Mouse (Mus musculus) brain, embryonic 14.5 days (tissue): ENCODE results near the gene Mvb12a.

Experiments
- CTCF ChIP-seq: fragments of 200-500 bp; IDR thresholded peaks from 2 replicates; pipeline ENCODE4 v1.5.1; 2012; ENCODE audit warnings: inconsistent platforms, mild to moderate bottlenecking, moderate library complexity, borderline replicate concordance; ENCODE audit not compliant: insufficient read depth, insufficient read length; ENCODE audit errors: extremely low read depth
- POLR2A ChIP-seq: fragments of 200-500 bp; IDR thresholded peaks from 2 replicates; pipeline ENCODE4 v1.6.1; 2012; ENCODE audit warnings: mild to moderate bottlenecking, inconsistent platforms, borderline replicate concordance; ENCODE audit not compliant: poor library complexity, insufficient read depth, insufficient read length, severe bottlenecking; ENCODE audit errors: extremely low read depth

- TF ChIP-seq CTCF (no peak), POLR2A (no peak)
These were observed 27.7 kb upstream of the Mvb12a start for GRCm38 (mm10) chr8:71515043-71515442.
